Mouse (Mus musculus) intestine, postnatal 0 days (tissue): ENCODE results near the gene Eif4ebp2. TPM values are rescaled to one million over a fixed set of nuclear protein-coding genes. Genes with fewer than 3 reads are reported as not detected.

Experiments used
- ATAC-seq: fragments of 200-750 bp; cut with Nextera tagmentation; 2 replicates; pipeline ENCODE4 v1.8.0; 2017; ENCODE audit warnings: mild to moderate bottlenecking, moderate TSS enrichment, moderate library complexity
- H3K27ac ChIP-seq: fragments of 300-500 bp; sonication (generic); 2 replicates; pipeline ENCODE4 v1.5.1; 2014; ENCODE audit warnings: mild to moderate bottlenecking, low read depth, low read length, moderate library complexity
- H3K27me3 ChIP-seq: fragments of 300-500 bp; sonication (generic); replicated peaks from 2 replicates; pipeline ENCODE4 v1.6.1; 2014; ENCODE audit warnings: low read length, mixed read lengths; ENCODE audit not compliant: control insufficient read depth, insufficient read depth
- H3K36me3 ChIP-seq: fragments of 300-500 bp; sonication (generic); 2 replicates; pipeline ENCODE4 v1.6.1; 2014; ENCODE audit warnings: mild to moderate bottlenecking, moderate library complexity; ENCODE audit not compliant: control insufficient read depth, insufficient read depth
- H3K4me1 ChIP-seq: fragments of 300-500 bp; sonication (generic); replicated peaks from 2 replicates; pipeline ENCODE4 v1.6.1; 2014; ENCODE audit warnings: antibody characterized with exemption, low read length, mixed read lengths; ENCODE audit not compliant: control insufficient read depth, insufficient read depth
- H3K4me2 ChIP-seq: fragments of 300-500 bp; sonication (generic); replicated peaks from 2 replicates; pipeline ENCODE4 v1.6.1; 2014; ENCODE audit warnings: low read depth, mild to moderate bottlenecking, moderate library complexity
- H3K4me3 ChIP-seq: fragments of 300-500 bp; sonication (generic); 2 replicates; pipeline ENCODE4 v1.5.1; 2014; ENCODE audit warnings: low read depth, low read length
- H3K9ac ChIP-seq: fragments of 300-500 bp; sonication (generic); 2 replicates; pipeline ENCODE4 v1.6.1; 2014; ENCODE audit warnings: mild to moderate bottlenecking, low read depth, low read length
- H3K9me3 ChIP-seq: fragments of 300-500 bp; sonication (generic); 2 replicates; pipeline ENCODE4 v1.6.1; 2016; ENCODE audit warnings: mixed run types; ENCODE audit not compliant: control insufficient read depth
- CTCF ChIP-seq: sonication (generic); IDR thresholded peaks from 2 replicates; pipeline ENCODE4 v1.5.1; 2016; ENCODE audit warnings: low read depth, mild to moderate bottlenecking, control low read depth, antibody characterized with exemption, moderate library complexity
- WGBS: fragments of 180-500 bp; shearing (Covaris S2); extraction: QIAGEN DNeasy Blood & Tissue Kit; methylation state at CpG from one replicate; pipeline ENCODE4 v1.1.7; 2014; 5-methylcytosine and 5-hydroxymethylcytosine counted together
- polyA plus RNA-seq: library from polyadenylated mRNA; unstranded; fragments of >200 nt; fragmentation: Nextera tagmentation; extraction: Ambion mirVana; gene quantifications from 2 replicates; pipeline ENCODE4 v1.2.1, GENCODE M21; 2015

Eif4ebp2 gene
- polyA plus RNA-seq, 1 experiment from 2014 or later = 53.1 TPM

DNA sequence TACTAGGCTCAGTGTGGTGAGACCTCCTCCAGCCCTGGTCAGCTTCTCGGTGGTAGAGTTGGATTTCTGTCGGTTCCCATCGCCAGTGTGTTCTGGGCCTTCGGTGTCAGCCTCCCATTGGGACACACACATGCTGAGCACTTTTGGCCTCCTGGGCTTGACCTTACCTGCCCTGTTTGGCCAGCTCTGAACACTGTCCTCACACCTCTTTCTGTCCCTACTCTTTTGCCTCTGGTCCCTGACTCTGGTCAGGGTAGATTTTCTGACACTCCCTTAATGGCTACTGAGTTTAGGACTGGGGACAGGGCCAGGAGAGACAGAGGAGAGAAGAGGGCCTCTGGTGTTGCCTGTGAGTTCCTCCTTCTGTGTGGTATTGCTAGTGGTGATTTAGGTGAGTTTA lies 27.5 kb upstream of the Eif4ebp2 start:
- no peak overlapping the region for H3K9ac ChIP-seq

DNA sequence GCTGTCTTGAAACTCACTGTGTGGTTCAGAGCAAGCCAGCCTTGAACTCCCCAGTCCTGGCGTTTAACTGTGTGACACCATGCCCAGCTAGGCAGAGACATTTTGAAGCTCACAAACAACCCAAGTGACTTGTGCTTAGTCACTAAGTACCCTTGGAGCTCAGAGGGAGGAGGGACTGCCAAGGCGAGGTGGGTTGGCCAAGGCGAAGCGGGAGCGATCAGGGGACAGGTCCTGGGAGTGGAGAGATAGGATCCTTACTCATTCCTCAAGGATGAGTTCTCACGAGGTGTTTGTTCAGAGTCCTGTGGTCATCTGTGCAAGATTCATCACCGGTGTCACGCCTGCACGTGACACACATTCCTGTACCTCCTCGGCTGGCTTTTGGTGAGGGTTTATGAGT lies 27.0 kb upstream of the Eif4ebp2 start:
- ATAC-seq = no peak
- Histone ChIP-seq H3K27me3 (no peaks in the 10 kb centered on the region), H3K9me3 (no peaks in the 10 kb centered on the region), H3K4me3 (no peak overlapping the region), H3K4me2 (no peak overlapping the region), H3K27ac (no peak overlapping the region), H3K9ac (no peak overlapping the region), H3K36me3 (no peaks in the 10 kb centered on the region), H3K4me1 (0 out of 2 replicates have a peak, but pooled peaks cover 5% of the 10 kb centered on the region)
- no peak for TF ChIP-seq CTCF
- WGBS = 88% methylated on average over 10 of the region's 10 CpGs

More for the DNA sequence above, 27.5 kb upstream of the Eif4ebp2 start:
- Histone ChIP-seq H3K9me3 (no peaks in the 10 kb centered on the region), H3K4me2 (no peak overlapping the region), H3K4me3 (no peak overlapping the region), H3K36me3 (no peaks in the 10 kb centered on the region), H3K27ac (no peak overlapping the region), H3K27me3 (no peaks in the 10 kb centered on the region), H3K4me1 (0 out of 2 replicates have a peak, but pooled peaks cover 5% of the 10 kb centered on the region)
- no peak for TF ChIP-seq CTCF
- ATAC-seq = no peak
- 93% methylated on average over 4 of the region's 4 CpGs for WGBS

DNA sequence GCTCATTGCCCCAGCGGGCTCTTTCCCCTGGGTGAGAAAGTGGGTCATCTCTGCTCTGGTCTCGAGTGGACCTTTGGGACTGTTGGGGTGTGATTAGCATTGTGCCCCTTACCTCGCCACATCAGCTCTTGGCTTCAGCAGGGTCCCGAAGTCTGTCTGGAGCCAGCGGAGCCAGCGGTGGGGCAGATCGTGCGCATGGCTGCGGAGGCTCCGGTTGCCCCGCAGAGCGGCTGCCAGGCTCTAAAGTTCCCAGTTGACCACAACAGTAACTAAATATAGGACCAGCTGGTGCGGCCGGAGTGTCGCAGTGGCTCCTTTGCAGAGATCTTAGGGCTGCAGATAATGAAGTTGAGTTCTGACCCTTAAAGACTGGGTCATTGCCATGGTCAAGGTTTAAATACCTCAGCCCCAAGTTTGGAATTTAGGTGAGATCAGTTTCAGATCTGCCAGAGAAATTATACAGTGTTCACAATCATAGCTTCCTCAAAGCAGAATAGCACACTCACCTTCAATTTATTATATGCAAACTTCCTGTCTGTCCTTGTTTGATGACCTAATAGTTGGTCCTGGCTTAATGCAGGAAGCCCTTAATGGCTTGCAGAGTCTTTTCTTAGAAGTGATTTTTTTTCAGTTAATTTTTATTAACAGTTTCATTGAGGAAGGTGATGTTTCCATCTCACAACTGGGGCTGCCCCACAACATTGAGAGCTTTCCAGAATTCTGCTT lies 24.1 kb upstream of the Eif4ebp2 start:
- no peak overlapping the region for H3K27ac ChIP-seq
- TF ChIP-seq CTCF = no peak
- no peak for ATAC-seq
- H3K4me2 ChIP-seq = peak overlapping the region; percentile 98
- no peaks in the 10 kb centered on the region for H3K36me3 ChIP-seq
- WGBS = 17% methylated on average over 15 of the region's 15 CpGs
- peak overlapping the region; percentile 55 for H3K9ac ChIP-seq
- H3K9me3 ChIP-seq = no peaks in the 10 kb centered on the region
- 0 out of 2 replicates have a peak, but pooled peaks cover 5% of the 10 kb centered on the region for H3K4me1 ChIP-seq
- no peaks in the 10 kb centered on the region for H3K27me3 ChIP-seq
- H3K4me3 ChIP-seq = peak overlapping the region; percentile 68

DNA sequence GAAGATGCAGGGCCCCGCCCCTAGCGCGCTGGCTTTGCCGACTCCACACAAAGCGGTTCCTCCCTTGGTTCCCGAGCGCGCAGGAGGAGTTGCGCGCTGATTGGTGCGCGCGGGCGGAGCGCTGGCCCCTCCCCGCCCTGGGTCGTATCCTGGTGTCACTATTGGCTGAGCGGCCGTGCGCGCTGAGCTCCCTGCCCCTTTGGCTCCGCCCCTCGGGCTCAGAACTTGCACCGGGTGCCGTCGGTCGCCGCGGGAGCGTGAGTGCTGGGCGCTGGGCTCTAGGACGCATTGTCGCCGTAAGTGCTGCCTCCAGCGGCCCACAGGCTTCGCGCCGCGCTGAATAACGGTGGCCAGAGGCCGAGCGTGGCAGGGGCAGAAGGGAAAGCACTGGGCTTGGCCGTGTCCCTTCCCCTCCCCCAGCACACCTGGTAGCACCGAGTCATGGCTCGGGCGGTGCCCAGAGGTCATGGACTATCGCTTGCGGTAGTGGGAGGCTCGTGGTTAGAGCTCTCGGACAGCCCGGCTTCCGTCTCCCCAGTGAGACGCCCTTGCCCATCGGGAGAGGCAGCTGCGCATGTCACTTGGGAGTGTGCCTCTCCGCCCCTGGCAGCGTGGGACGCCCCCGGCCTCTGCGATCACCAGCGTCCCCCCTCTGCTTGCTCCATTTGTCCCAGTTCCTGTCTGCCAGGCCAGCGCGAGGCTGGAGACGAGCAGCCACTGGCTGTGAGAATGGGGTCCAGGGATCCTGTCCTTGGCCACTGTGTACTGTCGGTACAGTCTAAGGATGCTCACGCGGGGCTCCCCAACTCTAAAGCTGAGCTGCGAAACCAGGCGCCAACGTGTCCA lies 23.4 kb upstream of the Eif4ebp2 start, which contains the start of gene Lrrc20:
Lrrc20 (plus strand) TSS at position 208 of the 846 bp plus-strand sequence.
- H3K4me1 ChIP-seq = 0 out of 2 replicates have a peak, but pooled peaks cover 5% of the 10 kb centered on the region
- peak within 1 kb of the TSS; percentile 68 for H3K4me3 ChIP-seq
- peak; percentile 97 for ATAC-seq
- H3K9ac ChIP-seq = peak within 1 kb of the TSS; percentile 55
- no peaks in the 10 kb centered on the region for H3K9me3 ChIP-seq
- H3K27me3 ChIP-seq = no peaks in the 10 kb centered on the region
- H3K36me3 ChIP-seq = no peaks in the 10 kb centered on the region
- peak within 1 kb of the TSS; percentile 98 for H3K4me2 ChIP-seq
- peak within 1 kb of the TSS; percentile 51; the same call in 1 of the 2 replicates for H3K27ac ChIP-seq
- WGBS = under 1% methylated on average over 70 of the region's 70 CpGs
- peak; percentile 37 for TF ChIP-seq CTCF

DNA sequence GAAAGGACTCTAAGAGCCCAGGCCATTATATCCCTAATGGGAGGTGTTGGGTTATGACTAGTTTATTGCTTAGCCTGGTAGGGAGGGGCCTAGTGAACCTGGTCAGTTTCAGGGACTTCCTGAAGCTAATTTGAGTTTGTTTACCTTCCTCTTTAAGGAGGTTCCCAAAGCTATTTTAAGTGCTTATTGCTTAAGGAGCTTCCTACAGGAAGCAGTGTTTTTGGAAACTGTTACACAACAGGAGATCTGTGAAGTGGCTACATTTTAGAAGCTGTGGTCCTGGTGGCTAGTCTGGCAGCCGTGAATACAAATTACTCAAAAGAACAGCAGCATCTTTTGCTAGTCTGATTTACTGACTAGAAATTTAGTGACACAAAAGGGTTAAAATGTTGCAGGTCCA lies 21.9 kb upstream of the Eif4ebp2 start:
- Histone ChIP-seq H3K9ac (no peak overlapping the region), H3K9me3 (no peaks in the 10 kb centered on the region), H3K4me1 (0 out of 2 replicates have a peak, but pooled peaks cover 5% of the 10 kb centered on the region), H3K4me3 (no peak overlapping the region), H3K36me3 (no peaks in the 10 kb centered on the region), H3K27ac (no peak overlapping the region), H3K27me3 (no peaks in the 10 kb centered on the region), H3K4me2 (no peak overlapping the region)
- WGBS = 78% methylated on average over 1 of the region's 1 CpGs
- TF ChIP-seq CTCF = no peak
- no peak for ATAC-seq

DNA sequence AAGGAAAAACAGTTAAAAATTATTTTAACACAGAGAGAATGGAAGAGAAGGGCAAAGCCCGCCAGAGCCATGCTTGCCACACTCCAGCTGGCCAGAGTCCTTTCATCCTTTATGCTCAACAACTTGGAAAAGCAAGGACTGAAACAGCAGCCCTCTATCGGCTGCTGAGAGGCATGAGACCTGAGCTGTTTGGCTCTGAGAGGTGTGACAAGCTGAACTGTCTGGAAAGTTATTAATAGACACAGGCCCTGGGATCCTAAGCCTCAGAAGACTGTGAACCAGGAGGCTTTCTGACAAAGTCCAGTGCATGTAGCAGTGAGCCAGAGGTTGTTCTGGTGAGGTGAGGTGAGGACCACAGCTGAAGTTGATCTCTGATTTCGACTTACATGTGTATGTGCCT lies 21.2 kb upstream of the Eif4ebp2 start:
- ATAC-seq = no peak
- no peak for TF ChIP-seq CTCF

More for the DNA sequence above, 21.2 kb upstream of the Eif4ebp2 start:
- Histone ChIP-seq H3K36me3 (no peaks in the 10 kb centered on the region), H3K9me3 (no peaks in the 10 kb centered on the region), H3K9ac (no peak overlapping the region), H3K4me2 (no peak overlapping the region), H3K27me3 (no peaks in the 10 kb centered on the region), H3K4me1 (0 out of 2 replicates have a peak, but pooled peaks cover 5% of the 10 kb centered on the region), H3K27ac (no peak overlapping the region), H3K4me3 (no peak overlapping the region)
- 79% methylated on average over 3 of the region's 3 CpGs for WGBS
